Mouse (Mus musculus) G1E (cell line): ENCODE results near the gene Tufm. TPM values are rescaled to one million over a fixed set of nuclear protein-coding genes. Genes with fewer than 3 reads are reported as not detected.
A peak's percentile ranks its signal among the peaks of the same experiment; 100 is the strongest.

Experiments used
- ATAC-seq: 2 replicates; pipeline ENCODE4 v1.8.0; 2016; ENCODE audit warnings: mild to moderate bottlenecking; ENCODE audit not compliant: insufficient number of reproducible peaks, poor library complexity, low FRiP score, severe bottlenecking; ENCODE audit errors: extremely low read depth
- DNase-seq: peaks from one replicate; pipeline ENCODE4 v3.0.0; 2012; ENCODE audit warnings: low spot score
- H3K27me3 ChIP-seq: 2 replicates; pipeline ENCODE4 v1.6.1; 2012; ENCODE audit warnings: mild to moderate bottlenecking, low read length, inconsistent platforms; ENCODE audit not compliant: insufficient read depth
- H3K36me3 ChIP-seq: replicated peaks from 2 replicates; pipeline ENCODE3; 2012; ENCODE audit warnings: mild to moderate bottlenecking, inconsistent platforms
- H3K4me1 ChIP-seq: 2 replicates; pipeline ENCODE4 v1.6.1; 2012; ENCODE audit warnings: low read depth, low read length, inconsistent platforms, mixed read lengths; ENCODE audit not compliant: insufficient read depth
- H3K4me3 ChIP-seq: 2 replicates; pipeline ENCODE4 v1.5.1; 2012; ENCODE audit warnings: low read depth, mild to moderate bottlenecking, inconsistent platforms, low read length, moderate library complexity, mixed read lengths
- H3K9me3 ChIP-seq: replicated peaks from 2 replicates; pipeline ENCODE4 v1.6.1; 2012; ENCODE audit warnings: inconsistent platforms
- CTCF ChIP-seq: IDR thresholded peaks from 2 replicates; pipeline ENCODE4 v1.5.1; 2012; ENCODE audit warnings: low read depth, low read length, inconsistent platforms, mixed read lengths
- GATA1 ChIP-seq: IDR thresholded peaks from 2 replicates; pipeline ENCODE4 v1.6.1; 2012; ENCODE audit warnings: borderline replicate concordance, low read length, inconsistent platforms, mixed read lengths
- GATA2 ChIP-seq: IDR thresholded peaks from 2 replicates; pipeline ENCODE4 v1.6.1; 2012; ENCODE audit warnings: low read depth, low read length, inconsistent platforms, borderline replicate concordance
- POLR2AphosphoS5 ChIP-seq: IDR thresholded peaks from 2 replicates; pipeline ENCODE4 v1.6.1; 2012; ENCODE audit warnings: low read depth, low read length, inconsistent platforms; ENCODE audit not compliant: insufficient replicate concordance
- TAL1 ChIP-seq: conservative IDR thresholded peaks from 2 replicates; pipeline ENCODE4 v1.6.1; 2012; ENCODE audit warnings: low read depth, low read length, inconsistent platforms, mixed read lengths
- polyA plus RNA-seq: library from polyadenylated mRNA; stranded (reverse); fragments of >175 nt; gene quantifications from 2 replicates; pipeline ENCODE4 v1.2.3, GENCODE M21; 2012
- total RNA-seq, 2 experiments: library from RNA; stranded (forward) in 1 of 2; stranded (reverse) in 1 of 2; fragments of 200-1000 nt in 1 of 2; fragments of >200 nt in 1 of 2; fragmentation: Nextera tagmentation in 1 of 2; gene quantifications; 2 replicates each; pipeline ENCODE4 v1.2.3; 2014 to 2017

The Tufm gene
- total and polyA plus RNA-seq, 3 experiments = 81.9 to 126 (median 123) TPM

DNA sequence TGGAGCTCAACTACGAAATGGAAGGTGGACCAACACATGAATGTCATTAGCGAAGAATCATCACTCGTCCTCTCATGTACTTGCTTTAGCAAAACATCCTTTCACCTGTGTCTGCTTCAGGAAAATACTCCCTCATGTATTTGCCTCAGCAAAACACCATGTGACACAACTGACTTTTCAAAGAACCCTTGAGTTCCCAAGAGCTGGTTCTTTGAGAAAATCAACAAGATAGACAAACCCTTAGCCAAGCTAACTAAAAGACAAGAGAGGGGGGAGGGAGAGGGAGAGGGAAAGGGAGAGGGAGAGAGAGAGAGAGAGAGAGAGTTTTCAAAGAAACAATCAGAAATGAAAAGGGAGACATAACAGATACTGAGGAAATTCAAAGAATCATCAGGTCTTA, 36.2 kb downstream of the Tufm start:
- no peaks in the 10 kb centered on the region for H3K36me3 ChIP-seq
- H3K27me3 ChIP-seq = peaks cover 17% of the 10 kb centered on the region
- DNase-seq = no peak
- no peak overlapping the region for H3K4me3 ChIP-seq
- H3K4me1 ChIP-seq = peaks cover 3% of the 10 kb centered on the region
- H3K9me3 ChIP-seq = no peaks in the 10 kb centered on the region
- TF ChIP-seq GATA1 = no peak
- no peak for TF ChIP-seq GATA2
- TF ChIP-seq POLR2AphosphoS5 = no peak
- TF ChIP-seq TAL1 = no peak
- TF ChIP-seq CTCF = no peak
- ATAC-seq = no peak

DNA sequence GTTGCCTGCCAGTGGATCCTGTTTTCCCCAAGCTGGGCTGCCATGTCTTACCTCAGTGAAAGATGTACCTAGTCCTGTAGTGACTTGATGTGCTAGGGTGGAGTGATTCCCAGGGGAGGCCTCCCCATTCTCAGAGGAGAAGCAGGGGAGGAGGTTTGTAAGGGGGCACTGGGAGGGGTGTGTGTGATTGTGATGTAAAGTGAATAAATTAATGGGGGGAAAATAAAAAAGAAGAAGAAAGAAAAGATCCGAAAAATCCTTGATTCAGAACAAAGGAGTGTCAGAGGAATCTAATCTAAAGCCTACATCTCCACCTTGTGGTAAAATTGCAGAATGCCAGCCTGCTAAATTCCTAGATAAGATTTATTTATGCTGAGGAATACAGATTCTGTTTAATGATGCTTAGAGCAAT, 41.0 kb downstream of the Tufm start:
- peak; percentile 13 for DNase-seq

GRCm38 (mm10) chr7:126533434-126533833, 46.3 kb downstream of the Tufm start:
- Histone ChIP-seq H3K27me3 (peaks cover 12% of the 10 kb centered on the region; the same call in 1 of the 2 replicates), H3K36me3 (no peaks in the 10 kb centered on the region), H3K4me1 (no peaks in the 10 kb centered on the region), H3K4me3 (no peak overlapping the region), H3K9me3 (no peaks in the 10 kb centered on the region)
- ATAC-seq (no peak), DNase-seq (no peak)
- TF ChIP-seq POLR2AphosphoS5 = no peak
- TF ChIP-seq CTCF = no peak
- TF ChIP-seq GATA2 = no peak
- no peak for TF ChIP-seq GATA1
- no peak for TF ChIP-seq TAL1

More for the DNA sequence above, 41.0 kb downstream of the Tufm start:
- no peak for ATAC-seq
- Histone ChIP-seq H3K36me3 (no peaks in the 10 kb centered on the region), H3K9me3 (no peaks in the 10 kb centered on the region), H3K4me3 (no peak overlapping the region), H3K27me3 (peaks cover 3% of the 10 kb centered on the region), H3K4me1 (peaks cover 3% of the 10 kb centered on the region; the same call in 1 of the 2 replicates)
- no peak for TF ChIP-seq CTCF
- TF ChIP-seq GATA2 = no peak
- TF ChIP-seq GATA1 = no peak
- no peak for TF ChIP-seq POLR2AphosphoS5
- no peak for TF ChIP-seq TAL1

- H3K9me3 ChIP-seq = no peaks in the 10 kb centered on the region
- H3K4me1 ChIP-seq = 0 out of 2 replicates have a peak, but pooled peaks cover 3% of the 10 kb centered on the region
- H3K27me3 ChIP-seq = peaks cover 23% of the 10 kb centered on the region
- H3K36me3 ChIP-seq = no peaks in the 10 kb centered on the region
- TF ChIP-seq GATA1 (no peak), TAL1 (no peak), POLR2AphosphoS5 (no peak), GATA2 (no peak), CTCF (no peak)
- DNase-seq (no peak), ATAC-seq (no peak)
- H3K4me3 ChIP-seq = no peak overlapping the region
Observed at GRCm38 (mm10) chr7:126535766-126536165, 48.6 kb downstream of the Tufm start.

- H3K4me3 ChIP-seq = no peak overlapping the region
Observed at GRCm38 (mm10) chr7:126536466-126536865, 49.3 kb downstream of the Tufm start.

GRCm38 (mm10) chr7:126537820-126538585, 50.8 kb downstream of the Tufm start:
- Histone ChIP-seq H3K27me3 (peaks cover 23% of the 10 kb centered on the region), H3K36me3 (peaks cover 2% of the 10 kb centered on the region), H3K4me3 (no peak overlapping the region), H3K4me1 (0 out of 2 replicates have a peak, but pooled peaks cover 3% of the 10 kb centered on the region), H3K9me3 (no peaks in the 10 kb centered on the region)
- TF ChIP-seq CTCF (peak; percentile 68), TAL1 (no peak), POLR2AphosphoS5 (no peak), GATA1 (no peak)
- no peak for ATAC-seq
- no peak for DNase-seq

More at GRCm38 (mm10) chr7:126536466-126536865, 49.3 kb downstream of the Tufm start:
- Histone ChIP-seq H3K9me3 (no peaks in the 10 kb centered on the region), H3K4me1 (0 out of 2 replicates have a peak, but pooled peaks cover 3% of the 10 kb centered on the region), H3K27me3 (peaks cover 23% of the 10 kb centered on the region), H3K36me3 (no peaks in the 10 kb centered on the region)
- no peak for DNase-seq
- no peak for ATAC-seq
- TF ChIP-seq GATA2 (no peak), TAL1 (no peak), CTCF (no peak), POLR2AphosphoS5 (no peak)

Other genes starting within 250 kb of the Tufm start
- not detected in 2 replicates for gene Sbk1, start 214.7 kb upstream of the Tufm start, total RNA-seq (2014; fragmentation: Nextera tagmentation)
- gene Sbk1, start 214.7 kb upstream of the Tufm start, total RNA-seq (2017) = 0.06 and 0.33 TPM in 2 replicates
- 0.26 and 0.31 TPM in 2 replicates for gene Sbk1, start 214.7 kb upstream of the Tufm start, polyA plus RNA-seq
- gene Lat, start 117.8 kb upstream of the Tufm start, total RNA-seq (2014; fragmentation: Nextera tagmentation) = 0.38 and 1.7 TPM in 2 replicates
- gene Lat, start 117.8 kb upstream of the Tufm start, total RNA-seq (2017) = 14.6 and 15.6 TPM in 2 replicates
- 10.1 and 12.7 TPM in 2 replicates for gene Lat, start 117.8 kb upstream of the Tufm start, polyA plus RNA-seq
- 10.5 and 21.4 TPM in 2 replicates for gene Spns1, start 109.9 kb upstream of the Tufm start, total RNA-seq (2014; fragmentation: Nextera tagmentation)
- 19.0 and 19.8 TPM in 2 replicates for gene Spns1, start 109.9 kb upstream of the Tufm start, total RNA-seq (2017)
- gene Spns1, start 109.9 kb upstream of the Tufm start, polyA plus RNA-seq = 55.2 and 55.4 TPM in 2 replicates
- 16.4 and 22.0 TPM in 2 replicates for gene Nfatc2ip, start 90.6 kb upstream of the Tufm start, total RNA-seq (2014; fragmentation: Nextera tagmentation)
- 13.2 and 16.8 TPM in 2 replicates for gene Nfatc2ip, start 90.6 kb upstream of the Tufm start, total RNA-seq (2017)
- gene Nfatc2ip, start 90.6 kb upstream of the Tufm start, polyA plus RNA-seq = 5.0 and 5.9 TPM in 2 replicates
- gene Cd19, start 72.5 kb upstream of the Tufm start, total RNA-seq (2014; fragmentation: Nextera tagmentation) = not detected in 2 replicates
- not detected in 2 replicates for gene Cd19, start 72.5 kb upstream of the Tufm start, total RNA-seq (2017)
- gene Cd19, start 72.5 kb upstream of the Tufm start, polyA plus RNA-seq = not detected in 2 replicates
- 1.7 and 2.9 TPM in 2 replicates for gene Rabep2, start 58.6 kb upstream of the Tufm start, total RNA-seq (2014; fragmentation: Nextera tagmentation)
- gene Rabep2, start 58.6 kb upstream of the Tufm start, total RNA-seq (2017) = 16.0 and 16.1 TPM in 2 replicates
- 21.7 and 28.3 TPM in 2 replicates for gene Rabep2, start 58.6 kb upstream of the Tufm start, polyA plus RNA-seq
- gene Atp2a1, start 24.3 kb upstream of the Tufm start, total RNA-seq (2014; fragmentation: Nextera tagmentation) = 0.29 TPM in 1 of 2 replicates, not detected in the other
- not detected in 2 replicates for gene Atp2a1, start 24.3 kb upstream of the Tufm start, total RNA-seq (2017)
- gene Atp2a1, start 24.3 kb upstream of the Tufm start, polyA plus RNA-seq = 0.02 TPM in 1 of 2 replicates, not detected in the other
- 24.0 and 24.6 TPM in 2 replicates for gene Sh2b1, start 11.9 kb upstream of the Tufm start, total RNA-seq (2014; fragmentation: Nextera tagmentation)
- 8.3 and 8.9 TPM in 2 replicates for gene Sh2b1, start 11.9 kb upstream of the Tufm start, total RNA-seq (2017)
- gene Sh2b1, start 11.9 kb upstream of the Tufm start, polyA plus RNA-seq = 55.6 and 61.5 TPM in 2 replicates
- 301 and 400 TPM in 2 replicates for gene Atxn2l, start 16.1 kb downstream of the Tufm start, total RNA-seq (2014; fragmentation: Nextera tagmentation)
- 27.8 and 32.0 TPM in 2 replicates for gene Atxn2l, start 16.1 kb downstream of the Tufm start, total RNA-seq (2017)
- 843 and 964 TPM in 2 replicates for gene Atxn2l, start 16.1 kb downstream of the Tufm start, polyA plus RNA-seq
- 580 and 606 TPM in 2 replicates for gene Eif3c, start 79.0 kb downstream of the Tufm start, total RNA-seq (2014; fragmentation: Nextera tagmentation)
- gene Eif3c, start 79.0 kb downstream of the Tufm start, total RNA-seq (2017) = 211 and 235 TPM in 2 replicates
- 103 and 114 TPM in 2 replicates for gene Eif3c, start 79.0 kb downstream of the Tufm start, polyA plus RNA-seq
- gene Apobr, start 97.6 kb downstream of the Tufm start, total RNA-seq (2014; fragmentation: Nextera tagmentation) = 1.3 and 3.7 TPM in 2 replicates
- 4.4 and 5.5 TPM in 2 replicates for gene Apobr, start 97.6 kb downstream of the Tufm start, total RNA-seq (2017)
- gene Apobr, start 97.6 kb downstream of the Tufm start, polyA plus RNA-seq = 4.8 and 4.9 TPM in 2 replicates
- 27.9 and 35.1 TPM in 2 replicates for gene Cln3, start 98.5 kb downstream of the Tufm start, total RNA-seq (2014; fragmentation: Nextera tagmentation)
- gene Cln3, start 98.5 kb downstream of the Tufm start, total RNA-seq (2017) = 49.9 and 52.7 TPM in 2 replicates
- gene Cln3, start 98.5 kb downstream of the Tufm start, polyA plus RNA-seq = 10.9 and 15.4 TPM in 2 replicates
- not detected in 2 replicates for gene Il27, start 107.6 kb downstream of the Tufm start, total RNA-seq (2014; fragmentation: Nextera tagmentation)
- not detected in 2 replicates for gene Il27, start 107.6 kb downstream of the Tufm start, total RNA-seq (2017)
- gene Il27, start 107.6 kb downstream of the Tufm start, polyA plus RNA-seq = not detected in 2 replicates
- gene Nupr1, start 143.5 kb downstream of the Tufm start, total RNA-seq (2014; fragmentation: Nextera tagmentation) = 13.4 and 24.8 TPM in 2 replicates
- gene Nupr1, start 143.5 kb downstream of the Tufm start, total RNA-seq (2017) = 0.41 and 1.1 TPM in 2 replicates
- 9.8 and 11.1 TPM in 2 replicates for gene Nupr1, start 143.5 kb downstream of the Tufm start, polyA plus RNA-seq
- 159 and 175 TPM in 2 replicates for gene Sgf29, start 161.9 kb downstream of the Tufm start, total RNA-seq (2014; fragmentation: Nextera tagmentation)
- 36.8 and 57.3 TPM in 2 replicates for gene Sgf29, start 161.9 kb downstream of the Tufm start, total RNA-seq (2017)
- gene Sgf29, start 161.9 kb downstream of the Tufm start, polyA plus RNA-seq = 61.3 and 124 TPM in 2 replicates
- not detected in 2 replicates for gene Sult1a1, start 189.1 kb downstream of the Tufm start, total RNA-seq (2014; fragmentation: Nextera tagmentation)
- 0.12 and 0.33 TPM in 2 replicates for gene Sult1a1, start 189.1 kb downstream of the Tufm start, total RNA-seq (2017)
- not detected in 2 replicates for gene Sult1a1, start 189.1 kb downstream of the Tufm start, polyA plus RNA-seq
- 77.5 and 93.8 TPM in 2 replicates for gene Bola2, start 208.0 kb downstream of the Tufm start, total RNA-seq (2014; fragmentation: Nextera tagmentation)
- 117 and 161 TPM in 2 replicates for gene Bola2, start 208.0 kb downstream of the Tufm start, total RNA-seq (2017)
- gene Bola2, start 208.0 kb downstream of the Tufm start, polyA plus RNA-seq = 189 and 303 TPM in 2 replicates
- gene Slx1b, start 208.4 kb downstream of the Tufm start, total RNA-seq (2014; fragmentation: Nextera tagmentation) = 3.5 and 3.8 TPM in 2 replicates
- gene Slx1b, start 208.4 kb downstream of the Tufm start, total RNA-seq (2017) = 4.5 and 7.0 TPM in 2 replicates
- gene Slx1b, start 208.4 kb downstream of the Tufm start, polyA plus RNA-seq = 4.9 and 8.1 TPM in 2 replicates
- 36.0 and 50.1 TPM in 2 replicates for gene Coro1a, start 220.4 kb downstream of the Tufm start, total RNA-seq (2014; fragmentation: Nextera tagmentation)
- gene Coro1a, start 220.4 kb downstream of the Tufm start, total RNA-seq (2017) = 162 and 174 TPM in 2 replicates
- gene Coro1a, start 220.4 kb downstream of the Tufm start, polyA plus RNA-seq = 178 and 186 TPM in 2 replicates